Mouse (Mus musculus) left cerebral cortex, postnatal 10 days (tissue): Measurements from ENCODE around the gene Zic4. TPM values are rescaled to one million over a fixed set of nuclear protein-coding genes. Genes with fewer than 3 reads are reported as not detected.

Experiments used
- DNase-seq, 2 experiments: peaks; one replicate each; pipeline ENCODE4 v3.0.0; 2021 to 2022; ENCODE audit warnings: low spot score in 2 of 2, mixed read lengths in 1 of 2; ENCODE audit errors: extremely low spot score in 1 of 2
- intact Hi-C: fragments of 180-260 bp; cut with DNase I; formaldehyde crosslinking; loops from one replicate; pipeline ENCODE4 v1.15.1; 2025
- total RNA-seq, 2 experiments: library from RNA; stranded (reverse); gene quantifications; 2 replicates each; pipeline ENCODE4 v1.2.3; 2021

Gene Zic4
- total RNA-seq, 2 experiments from 2014 or later: 3.4 to 4.6 TPM

GRCm38 (mm10) chr9:91361033-91361855 lies 969 bp upstream of the Zic4 start:
- intact Hi-C loops: loop anchor here (5.0 to 10.0 kb wide), 3 partner anchors 46 to 669 kb away; no protein-coding TSS in a partner anchor
- DNase-seq: no peak

GRCm38 (mm10) chr9:91363011-91363730 lies 958 bp downstream of the Zic4 start:
- no peak for DNase-seq
- intact Hi-C loops: loop anchor here (5.0 to 10.0 kb wide), 3 partner anchors 44 to 671 kb away; no protein-coding TSS in a partner anchor

- intact Hi-C loops: loop anchor here (5.0 to 10.0 kb wide), 3 partner anchors 44 to 671 kb away; no protein-coding TSS in a partner anchor
- DNase-seq: no peak
Measured at GRCm38 (mm10) chr9:91363814-91364126, 1.6 kb downstream of the Zic4 start.

- peak in 1 of 2 experiments; percentile 48 for DNase-seq
- intact Hi-C loops: loop anchor here (5.0 to 10.0 kb wide), 3 partner anchors 43 to 672 kb away; no protein-coding TSS in a partner anchor
Measured at GRCm38 (mm10) chr9:91364127-91364970, 2.1 kb downstream of the Zic4 start.

GRCm38 (mm10) chr9:91364971-91365501 lies 2.8 kb downstream of the Zic4 start:
- intact Hi-C loops: loop anchor here (5.0 to 10.0 kb wide), 3 partner anchors 42 to 673 kb away; no protein-coding TSS in a partner anchor
- DNase-seq: peak in 1 of 2 experiments; percentile 60

- DNase-seq: peak in 1 of 2 experiments; percentile 86
Measured at GRCm38 (mm10) chr9:91365664-91366063, 3.5 kb downstream of the Zic4 start, which contains the start of gene Zic1. Gene Zic1 (minus strand): TSS chr9:91365810.

GRCm38 (mm10) chr9:91366226-91366998 lies 4.2 kb downstream of the Zic4 start:
- DNase-seq: no peak
- intact Hi-C loops: loop anchor here (10.0 kb wide), 1 partner anchor 232 kb away; no protein-coding TSS in a partner anchor

More at GRCm38 (mm10) chr9:91365664-91366063, 3.5 kb downstream of the Zic4 start, which contains the start of gene Zic1:
- intact Hi-C loops: loop anchor here (10.0 kb wide), 1 partner anchor 231 kb away; no protein-coding TSS in a partner anchor

GRCm38 (mm10) chr9:91366999-91367811 lies 5.0 kb downstream of the Zic4 start:
- intact Hi-C loops: loop anchor here (10.0 kb wide), 1 partner anchor 232 kb away; no protein-coding TSS in a partner anchor
- no peak for DNase-seq

- intact Hi-C loops: loop anchor here (10.0 kb wide), 1 partner anchor 233 kb away; no protein-coding TSS in a partner anchor
- DNase-seq: no peak
Measured at GRCm38 (mm10) chr9:91368150-91368549, 5.9 kb downstream of the Zic4 start.

GRCm38 (mm10) chr9:91368946-91369292 lies 6.7 kb downstream of the Zic4 start:
- intact Hi-C loops: loop anchor here (10.0 kb wide), 1 partner anchor 234 kb away; no protein-coding TSS in a partner anchor
- no peak for DNase-seq

- DNase-seq: no peak
- intact Hi-C loops: loop anchor here (10.0 kb wide), 1 partner anchor 235 kb away; no protein-coding TSS in a partner anchor
Measured at GRCm38 (mm10) chr9:91369293-91369991, 7.2 kb downstream of the Zic4 start.

GRCm38 (mm10) chr9:91370191-91370708 lies 8.0 kb downstream of the Zic4 start:
- no peak for DNase-seq
- intact Hi-C loops: no loop called here

GRCm38 (mm10) chr9:91371011-91371410 lies 8.8 kb downstream of the Zic4 start:
- intact Hi-C loops: no loop called here
- no peak for DNase-seq

GRCm38 (mm10) chr9:91371608-91372007 lies 9.4 kb downstream of the Zic4 start:
- DNase-seq: no peak

GRCm38 (mm10) chr9:91373811-91374575 lies 11.8 kb downstream of the Zic4 start:
- intact Hi-C loops: no loop called here
- no peak for DNase-seq

More at GRCm38 (mm10) chr9:91371608-91372007, 9.4 kb downstream of the Zic4 start:
- intact Hi-C loops: no loop called here
